Mouse (Mus musculus): ENCODE measurements around the gene Rasgef1b. TPM values are rescaled to one million over a fixed set of nuclear protein-coding genes. Genes with fewer than 3 reads are reported as not detected.

The Rasgef1b gene
- total RNA-seq, 2 experiments from 2014 or later, result 26.7 to 32.2 TPM

GRCm38 (mm10) chr5:99552645-99553044 lies 176.2 kb downstream of the Rasgef1b start:
- no peak for DNase-seq (ENCODE audit: low spot score in 2 of 2)

DNA sequence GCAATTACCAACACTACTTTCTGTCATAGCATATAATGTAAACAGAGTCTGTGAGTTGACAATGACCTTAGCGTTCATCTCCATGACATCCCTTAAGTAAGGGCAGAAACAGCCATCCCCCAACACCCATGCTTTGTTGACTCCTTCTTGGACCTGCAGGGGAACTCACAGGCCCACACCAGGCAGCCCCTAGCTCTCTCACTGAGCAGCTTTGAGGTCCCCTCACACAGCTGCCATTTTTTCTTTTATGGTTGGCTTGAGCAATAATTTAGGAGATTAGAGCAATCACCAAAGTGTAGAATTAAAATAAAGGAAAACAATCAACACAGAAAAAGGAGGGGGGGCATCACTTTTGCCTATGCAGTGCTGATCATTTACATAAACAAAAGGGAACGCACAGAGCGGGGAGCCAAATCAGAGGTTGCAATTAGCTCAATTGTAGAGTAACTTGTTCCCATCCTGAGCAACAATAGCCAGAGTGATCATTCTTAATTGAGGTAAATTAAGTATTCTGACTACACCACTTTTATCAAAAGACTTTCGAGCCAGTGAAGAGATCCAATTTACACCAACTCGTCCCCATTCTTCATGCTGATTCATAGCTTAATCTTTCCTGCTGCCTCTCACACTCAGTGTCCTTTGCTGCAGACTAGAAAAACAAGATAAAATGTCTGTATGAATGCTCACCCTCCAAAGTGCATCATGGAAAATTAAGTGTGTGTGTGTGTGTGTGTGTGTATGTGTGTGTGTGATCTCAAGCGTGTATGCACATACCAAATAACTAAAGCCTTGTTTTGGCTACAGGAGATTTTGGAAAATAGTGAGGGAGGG lies 184.0 kb downstream of the Rasgef1b start:
- DNase-seq (ENCODE audit: low spot score in 2 of 2), result no peak

DNA sequence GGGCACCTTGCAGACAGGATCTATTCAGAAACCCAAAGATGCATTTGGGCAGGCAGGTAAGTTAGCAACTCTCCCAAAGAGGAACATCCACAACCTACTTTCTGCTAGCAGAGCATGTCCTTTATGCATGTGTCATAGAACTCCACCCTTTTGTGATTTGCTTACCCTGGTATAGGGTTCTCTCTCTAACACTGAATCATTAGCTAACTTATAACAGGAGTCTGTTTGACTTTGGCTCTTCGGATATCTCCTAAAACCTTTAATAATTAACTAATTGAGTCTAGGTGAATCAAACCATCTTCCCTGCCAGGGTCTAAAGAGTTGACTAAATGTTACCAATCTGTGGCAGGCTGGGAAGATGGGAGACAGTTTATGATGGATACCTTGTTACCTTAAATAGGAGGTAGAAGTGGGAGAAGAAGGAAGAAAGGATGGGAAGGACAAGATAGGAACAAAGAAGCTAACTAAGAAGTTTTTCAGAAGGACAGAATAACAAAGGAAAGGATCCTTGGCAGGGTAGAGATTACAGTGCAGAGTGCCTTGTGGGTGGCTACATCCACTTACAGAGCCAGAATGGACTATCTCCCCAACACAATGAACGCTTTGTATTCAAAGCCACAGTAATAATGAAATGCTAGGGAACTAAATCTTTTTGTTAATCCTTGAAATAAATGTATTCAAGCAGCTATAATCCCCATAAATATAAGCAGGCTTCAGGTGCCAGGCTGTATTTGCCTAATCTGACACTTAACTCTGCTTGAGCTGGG lies 186.7 kb downstream of the Rasgef1b start:
- DNase-seq (ENCODE audit: low spot score in 2 of 2), result no peak

GRCm38 (mm10) chr5:99541321-99541895 lies 187.5 kb downstream of the Rasgef1b start:
- no peak for DNase-seq (ENCODE audit: low spot score in 2 of 2)

GRCm38 (mm10) chr5:99533416-99533815 lies 195.4 kb downstream of the Rasgef1b start:
- no peak for DNase-seq (ENCODE audit: low spot score in 2 of 2)

DNA sequence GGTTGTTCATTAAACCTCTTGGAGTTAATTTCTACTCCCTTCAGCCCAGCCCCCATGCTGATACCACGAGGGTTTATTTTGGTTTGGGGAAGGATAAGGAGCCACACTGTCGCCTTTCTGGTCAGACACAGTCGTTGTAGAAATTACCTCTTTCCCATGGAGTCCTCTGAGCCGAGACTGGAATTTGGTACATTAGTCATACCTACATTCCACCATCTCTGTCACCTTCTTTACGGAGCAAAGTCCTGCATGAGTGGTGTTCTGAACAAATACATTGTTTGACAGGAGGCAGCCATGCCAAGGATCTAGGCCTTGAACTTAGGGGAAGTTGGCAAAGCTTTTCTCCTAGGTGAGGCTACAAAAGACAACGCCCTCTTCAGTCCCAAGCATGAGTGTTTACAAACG lies 202.1 kb downstream of the Rasgef1b start:
- DNase-seq (ENCODE audit: low spot score in 2 of 2), result no peak

DNA sequence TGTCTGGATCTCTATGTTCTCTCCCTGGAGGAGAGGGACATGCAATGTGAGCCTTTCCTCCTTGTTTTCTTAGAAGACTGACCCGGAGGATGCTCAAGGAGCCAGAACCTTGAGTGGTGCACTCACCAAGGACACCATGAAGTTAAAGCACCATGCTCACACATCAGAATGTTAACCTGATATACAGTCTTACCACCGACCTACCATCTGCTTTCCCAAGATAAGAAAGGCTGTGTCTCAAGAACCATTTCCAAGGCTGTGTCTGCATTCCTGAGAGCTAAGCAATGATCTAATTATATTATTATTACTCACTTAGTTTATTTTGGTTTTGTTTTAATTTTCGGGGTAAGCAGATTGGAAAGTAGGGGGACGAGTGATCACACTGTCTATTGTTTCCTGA lies 203.2 kb downstream of the Rasgef1b start:
- no peak for DNase-seq (ENCODE audit: low spot score in 2 of 2)

- DNase-seq (ENCODE audit: low spot score in 2 of 2), result no peak
Measured at GRCm38 (mm10) chr5:99522571-99523269, 206.1 kb downstream of the Rasgef1b start.

DNA sequence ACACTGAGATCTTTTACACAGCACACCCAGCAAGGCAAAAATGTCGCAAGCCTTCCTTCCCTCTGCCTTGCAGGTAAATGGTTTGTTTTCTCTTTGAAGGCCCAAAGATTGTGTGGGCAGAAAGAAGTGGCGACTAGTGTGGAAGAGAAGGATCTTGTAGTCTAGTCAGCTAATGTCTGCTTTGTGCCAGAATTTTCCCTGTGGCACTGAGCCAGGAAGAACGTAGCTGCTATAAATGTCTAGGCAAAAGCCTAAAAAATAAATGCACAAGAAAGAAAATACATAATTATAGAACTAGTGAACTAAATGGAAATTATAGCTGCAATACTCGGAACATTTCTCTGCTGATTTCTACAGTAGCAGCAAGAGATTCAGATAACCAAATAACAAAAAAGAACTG lies 207.5 kb downstream of the Rasgef1b start:
- peak in 1 of 2 experiments; percentile 29 for DNase-seq (ENCODE audit: low spot score in 2 of 2)

DNA sequence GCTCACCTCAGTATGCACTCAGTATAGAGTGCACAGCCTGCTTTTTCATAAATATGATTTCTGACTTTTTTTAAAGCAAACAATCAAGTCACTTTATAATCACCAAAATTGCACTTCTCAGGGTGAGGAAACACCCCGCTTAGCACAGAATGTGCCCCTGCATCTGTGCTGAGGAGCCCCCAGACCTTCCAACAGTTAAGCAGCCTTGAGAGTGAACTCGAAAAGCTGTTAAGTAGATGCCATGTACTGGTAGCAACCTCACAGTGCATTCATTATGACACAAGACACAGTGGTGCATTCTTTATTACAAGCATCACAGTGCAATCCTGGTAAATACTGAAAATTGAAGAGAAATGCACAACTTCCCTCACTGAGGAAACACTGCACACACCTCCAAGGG lies 209.3 kb downstream of the Rasgef1b start:
- DNase-seq (ENCODE audit: low spot score in 2 of 2), result no peak

- no peak for DNase-seq (ENCODE audit: low spot score in 2 of 2)
Measured at GRCm38 (mm10) chr5:99519023-99519422, 209.8 kb downstream of the Rasgef1b start.

GRCm38 (mm10) chr5:99516207-99516606 lies 212.7 kb downstream of the Rasgef1b start:
- no peak for DNase-seq (ENCODE audit: low spot score in 2 of 2)

DNA sequence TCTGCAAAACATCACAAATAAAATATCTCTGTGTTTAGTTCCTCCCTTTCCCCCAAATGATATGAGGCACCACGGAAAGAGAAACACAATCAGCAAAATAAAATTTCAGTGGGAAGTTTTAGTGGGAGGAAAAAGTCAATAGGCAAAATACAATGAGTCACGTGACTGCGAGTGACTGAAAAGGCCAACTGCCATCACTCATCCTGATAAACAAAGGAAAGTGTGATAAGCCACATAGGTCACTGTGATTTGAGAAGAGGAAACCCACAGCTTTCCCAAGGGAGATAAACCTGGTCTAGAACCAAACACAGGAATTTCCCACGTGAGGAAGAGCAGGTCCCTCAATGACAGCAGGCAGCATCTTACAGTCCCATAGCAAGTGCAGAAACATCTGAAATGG lies 213.1 kb downstream of the Rasgef1b start:
- DNase-seq (ENCODE audit: low spot score in 2 of 2), result no peak

DNA sequence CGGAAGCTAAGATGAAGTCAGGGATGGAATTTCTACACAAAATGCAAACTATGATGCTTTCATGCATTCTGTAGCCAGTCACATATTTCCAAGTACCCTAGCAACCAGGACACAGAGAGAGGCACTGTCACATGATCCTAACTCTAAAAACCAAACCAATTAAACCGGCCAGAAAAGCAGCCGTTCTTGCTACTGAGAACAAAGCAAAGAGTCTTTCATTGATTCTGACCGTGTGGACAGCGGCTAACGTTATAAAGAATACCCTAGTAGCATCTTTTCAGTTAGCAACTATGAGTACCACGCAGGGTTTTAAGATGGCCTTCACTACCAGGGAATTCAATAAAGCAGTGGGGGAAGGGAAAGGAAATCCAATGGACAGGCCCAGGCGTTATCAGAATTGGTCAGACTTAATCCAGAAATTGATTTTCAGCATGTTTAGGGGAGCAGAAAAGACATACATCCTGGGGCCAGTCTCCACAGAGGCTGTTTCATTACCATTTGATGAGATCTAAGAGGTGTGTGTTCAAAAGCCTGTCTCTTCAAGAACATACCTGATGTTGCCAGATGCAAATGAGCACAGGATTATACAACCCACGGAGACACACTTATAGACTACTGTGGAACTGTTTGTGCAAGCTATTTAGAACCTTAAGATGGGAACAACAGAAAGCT lies 215.5 kb downstream of the Rasgef1b start:
- no peak for DNase-seq (ENCODE audit: low spot score in 2 of 2)

- no peak for DNase-seq (ENCODE audit: low spot score in 2 of 2)
Measured at GRCm38 (mm10) chr5:99511081-99511480, 217.8 kb downstream of the Rasgef1b start.

GRCm38 (mm10) chr5:99506109-99506508 lies 222.8 kb downstream of the Rasgef1b start:
- no peak for DNase-seq (ENCODE audit: low spot score in 2 of 2)

DNA sequence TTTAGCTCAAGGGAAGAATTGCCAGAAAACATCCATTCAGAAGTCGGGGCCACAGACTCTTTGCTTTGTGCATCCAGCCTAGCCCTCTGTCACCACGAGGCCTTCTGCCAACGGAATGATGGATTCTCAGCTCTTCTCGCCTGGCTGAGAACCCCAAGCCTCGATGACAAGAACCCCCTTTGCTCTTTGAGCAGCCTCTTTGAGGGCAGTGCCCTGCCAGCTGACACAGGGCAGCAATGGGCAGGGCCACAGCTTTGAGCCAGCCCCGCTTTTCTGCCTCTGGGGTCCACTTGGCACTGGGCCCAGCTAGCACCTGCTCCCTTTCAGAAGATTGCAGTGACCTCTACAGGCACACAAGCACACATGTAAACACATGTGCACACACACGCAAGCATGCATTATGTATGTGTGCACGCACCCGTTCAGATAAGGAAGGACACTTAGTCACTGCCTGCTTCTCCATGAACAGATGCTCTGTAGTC lies 224.5 kb downstream of the Rasgef1b start:
- peak; percentile 57 to 67 for DNase-seq (ENCODE audit: low spot score in 2 of 2)

- DNase-seq (ENCODE audit: low spot score in 2 of 2), result no peak
Measured at GRCm38 (mm10) chr5:99502681-99503080, 226.2 kb downstream of the Rasgef1b start.

DNA sequence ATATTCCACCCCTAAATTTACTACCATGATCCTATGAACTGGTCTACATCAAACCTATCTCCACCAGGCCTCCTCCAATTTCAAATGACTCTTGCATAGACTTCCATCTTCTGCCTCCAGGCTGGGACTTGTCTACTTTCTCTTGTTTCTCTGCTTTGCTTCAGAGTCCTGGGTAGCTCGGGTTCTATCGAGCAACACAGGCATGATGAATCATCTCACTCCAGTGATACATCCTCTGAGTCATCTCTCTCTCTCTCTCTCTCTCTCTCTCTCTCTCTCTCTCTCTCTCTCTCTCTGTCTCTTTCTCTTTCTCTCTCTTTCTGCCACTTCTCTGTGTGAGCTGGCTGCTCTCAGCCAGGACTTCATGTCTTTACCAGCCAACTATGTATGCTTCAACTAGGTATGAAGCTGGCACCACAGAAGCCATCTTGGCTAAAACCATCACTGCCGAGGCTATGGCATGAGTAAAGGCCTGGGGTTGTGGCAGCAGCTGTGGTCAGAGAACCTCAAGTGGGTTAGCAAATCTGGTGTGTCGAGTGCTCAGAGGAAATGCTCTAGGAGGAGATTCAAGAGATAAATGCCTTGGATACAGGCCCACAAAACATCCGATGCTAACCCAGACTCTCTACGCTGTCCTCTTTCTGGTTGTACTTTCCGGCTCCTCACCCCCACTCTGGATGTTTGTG lies 229.3 kb downstream of the Rasgef1b start:
- DNase-seq (ENCODE audit: low spot score in 2 of 2), result no peak

GRCm38 (mm10) chr5:99497856-99498255 lies 231.0 kb downstream of the Rasgef1b start:
- no peak for DNase-seq (ENCODE audit: low spot score in 2 of 2)
